In the genomic region with DNA sequence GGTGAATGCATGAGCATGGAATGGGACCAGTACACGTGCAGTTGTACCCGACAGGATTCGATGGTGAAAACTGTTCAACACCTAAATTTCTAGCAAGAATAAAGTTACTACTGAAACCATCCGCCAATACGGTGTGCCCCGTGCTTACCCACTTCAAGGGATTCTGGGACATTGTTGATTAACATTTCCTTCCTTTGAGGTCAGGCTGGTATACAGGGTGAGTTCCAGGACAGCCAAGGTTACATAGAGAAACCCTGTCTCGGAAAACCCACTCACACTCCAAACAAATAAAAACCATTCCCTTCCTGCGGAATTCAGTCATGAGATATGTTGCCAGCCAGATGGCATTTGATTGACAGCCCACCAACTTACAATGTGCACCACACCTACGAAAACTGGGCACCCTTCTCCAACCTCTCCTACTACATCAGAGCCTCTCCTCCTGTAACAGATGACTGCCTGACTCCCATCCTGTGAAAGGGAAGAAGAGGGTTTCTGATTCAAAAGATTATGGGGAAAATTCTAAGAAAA, we compare ENCODE assay signal across 9 mouse cellular contexts. TPM values are rescaled to one million over a fixed set of nuclear protein-coding genes. Genes with fewer than 3 reads are reported as not detected.
A peak's percentile ranks its signal among the peaks of the same experiment; 100 is the strongest.
DNase-seq lines count a peak whose midpoint lies in the region; ATAC-seq and TF ChIP-seq lines count a peak whose summit lies in the region.
"Had no signal": no experiment of that assay in that cellular context is flagged by ENCODE, and none has a peak within 500 bp of the region (broad histone marks: within the 10 kb centered on the region; RNA-seq: fewer than 3 reads in every experiment).

No protein-coding gene starts in this region.

- peak overlapping the region; percentile 98 for H3K4me3 ChIP-seq in heart, adult 2 months
- H3K4me3 ChIP-seq in hindbrain, embryonic 13.5 days, result peak overlapping the region; percentile 98
- H3K4me3 ChIP-seq in lung, adult 2 months (replicated peaks; ENCODE audit: extremely low read depth, low read depth, low read length), result peak overlapping the region; percentile 72
- peak overlapping the region; percentile 97 for H3K4me3 ChIP-seq in stomach, postnatal 0 days (ENCODE audit: low read depth, low read length)

- H3K9ac ChIP-seq in heart, adult 2 months (ENCODE audit: low read depth, low read length), result peak overlapping the region; percentile 76
- peak overlapping the region; percentile 96 for H3K9ac ChIP-seq in hindbrain, embryonic 13.5 days
- peak overlapping the region; percentile 95 for H3K9ac ChIP-seq in stomach, postnatal 0 days (ENCODE audit: low read length)

- H3K27me3 ChIP-seq in heart, adult 2 months (ENCODE audit: control insufficient read depth, insufficient read depth, low read length), result no peaks in the 10 kb centered on the region
- no peaks in the 10 kb centered on the region for H3K27me3 ChIP-seq in hindbrain, embryonic 13.5 days
- H3K27me3 ChIP-seq in stomach, postnatal 0 days (ENCODE audit: control insufficient read depth, insufficient read depth, low read length), result no peaks in the 10 kb centered on the region
- H3K27me3 ChIP-seq: Patski had no signal

- H3K9me3 ChIP-seq in hindbrain, embryonic 13.5 days, result no peaks in the 10 kb centered on the region
- no peaks in the 10 kb centered on the region for H3K9me3 ChIP-seq in stomach, postnatal 0 days (ENCODE audit: control insufficient read depth, low read length)

- peaks cover 5% of the 10 kb centered on the region for H3K79me2 ChIP-seq in heart, adult 2 months (replicated peaks; ENCODE audit: control insufficient read depth, insufficient read depth, low read length)

- intact Hi-C loops in heart, adult 2 months (cut with DNase I), result loop anchor here (1.0 to 2.0 kb wide), 3 partner anchors 20 to 42 kb away; partner anchors contain the start of genes Fam76a and Ppp1r8

- H3K4me1 ChIP-seq in heart, adult 2 months (ENCODE audit: control insufficient read depth, insufficient read depth, low read length), result peaks cover 6% of the 10 kb centered on the region; the same call in 1 of the 2 replicates
- peaks cover 35% of the 10 kb centered on the region for H3K4me1 ChIP-seq in hindbrain, embryonic 13.5 days (replicated peaks)
- peaks cover 2% of the 10 kb centered on the region; the same call in 1 of the 2 replicates for H3K4me1 ChIP-seq in lung, adult 2 months (ENCODE audit: control insufficient read depth, insufficient read depth, low read length)
- H3K4me1 ChIP-seq in stomach, postnatal 0 days (replicated peaks; ENCODE audit: control insufficient read depth, insufficient read depth), result no peaks in the 10 kb centered on the region

- H3K4me2 ChIP-seq in hindbrain, embryonic 13.5 days, result peak overlapping the region; percentile 85
- H3K4me2 ChIP-seq in stomach, postnatal 0 days (replicated peaks; ENCODE audit: low read depth), result peak overlapping the region; percentile 91

- no peak for TF ChIP-seq CTCF in heart, adult 2 months (IDR thresholded peaks at IDR 0.05)
- no peak for TF ChIP-seq CTCF in lung, adult 2 months (IDR thresholded peaks at IDR 0.05; ENCODE audit: insufficient read depth, low read length)
- no peak for TF ChIP-seq CTCF in stomach, postnatal 0 days (IDR thresholded peaks at IDR 0.05; ENCODE audit: low read depth)

- no peak for TF ChIP-seq POLR2A in heart, adult 2 months (IDR thresholded peaks at IDR 0.05; ENCODE audit: insufficient read depth, low read depth, low read length)
- TF ChIP-seq POLR2A in lung, adult 2 months (IDR thresholded peaks at IDR 0.05; ENCODE audit: borderline replicate concordance, extremely low read depth, low read depth, low read length), result no peak

- no peak for DNase-seq in heart, adult 2 months
- DNase-seq in heart, adult 9 months (ENCODE audit: low spot score in 2 of 2), result no peak
- peak; percentile 12 for DNase-seq in T-cell, adult 2 months (ENCODE audit: low spot score)
- no peak for DNase-seq in lung, adult 2 months
- DNase-seq in stomach, postnatal 0 days (ENCODE audit: low spot score), result no peak
- no peak for DNase-seq in spleen, postnatal 36 days (ENCODE audit: low spot score in 2 of 2)

- peak overlapping the region; percentile 87 for H3K27ac ChIP-seq in heart, adult 2 months
- H3K27ac ChIP-seq in hindbrain, embryonic 13.5 days, result peak overlapping the region; percentile 87
- H3K27ac ChIP-seq in stomach, postnatal 0 days (replicated peaks), result peak overlapping the region; percentile 95

- TF ChIP-seq EP300 in heart, adult 2 months (IDR thresholded peaks at IDR 0.05; ENCODE audit: insufficient read depth, low read depth, low read length), result no peak
- no peak for TF ChIP-seq EP300 in stomach, postnatal 0 days (optimal IDR thresholded peaks at IDR 0.05)

- 6% methylated on average over 9 of the region's 9 CpGs for WGBS in heart, adult 2 months
- WGBS in hindbrain, embryonic 13.5 days, result 14% methylated on average over 9 of the region's 9 CpGs
- 2% methylated on average over 9 of the region's 9 CpGs for WGBS in lung, adult 2 months
- WGBS in stomach, postnatal 0 days, result 5% methylated on average over 9 of the region's 9 CpGs

- peaks cover 7% of the 10 kb centered on the region for H3K36me3 ChIP-seq in heart, adult 2 months (ENCODE audit: control insufficient read depth, insufficient read depth, low read length)
- H3K36me3 ChIP-seq in hindbrain, embryonic 13.5 days, result peaks cover 6% of the 10 kb centered on the region
- no peaks in the 10 kb centered on the region for H3K36me3 ChIP-seq in stomach, postnatal 0 days (ENCODE audit: control insufficient read depth, insufficient read depth, low read length)

- ATAC-seq in hindbrain, embryonic 13.5 days (ENCODE audit: low FRiP score), result peak; percentile 22; the same call in 1 of the 2 replicates
- ATAC-seq in stomach, postnatal 0 days (ENCODE audit: low FRiP score, low TSS enrichment), result peak; percentile 14; the same call in 1 of the 2 replicates
- no peak for ATAC-seq in erythroid progenitor cell, adult 5-6 weeks (replicated peaks; ENCODE audit: low FRiP score, poor library complexity, severe bottlenecking)

RNA-seq across cellular contexts. Expression of gene Stx12, which starts 0.6 kb away (rescaled TPM):
- total RNA-seq in heart, adult 2 months (2021), result 10 to 100 TPM; 32.5 to 32.8 TPM
- 16.2 and 31.7 TPM in 2 replicates for polyA plus RNA-seq in heart, adult 2 months (2012; rRNA removed)
- polyA plus RNA-seq in hindbrain, embryonic 13.5 days (2015; fragmentation: Nextera tagmentation; extraction: Ambion mirVana), result 141 and 144 TPM in 2 replicates
- 22.0 and 28.3 TPM in 2 replicates for polyA plus RNA-seq in lung, adult 2 months (2012; rRNA removed)
- polyA plus RNA-seq in stomach, postnatal 0 days (2015; fragmentation: Nextera tagmentation; extraction: Ambion mirVana), result 56.4 and 56.7 TPM in 2 replicates
- 44.3 and 52.0 TPM in 2 replicates for total RNA-seq in erythroid progenitor cell, adult 5-6 weeks (2015; ENCODE audit: low replicate concordance)
- 44.1 and 55.1 TPM in 2 replicates for total RNA-seq in erythroid progenitor cell, adult 5-6 weeks (2017; ENCODE audit: low replicate concordance)

RNA-seq across cellular contexts. Expression of gene Fam76a, which starts 37.4 kb away (rescaled TPM):
- 10 to 100 TPM; 29.5 to 45.1 TPM for total RNA-seq in heart, adult 2 months (2021)
- polyA plus RNA-seq in heart, adult 2 months (2012; rRNA removed), result 13.3 and 16.3 TPM in 2 replicates
- polyA plus RNA-seq in hindbrain, embryonic 13.5 days (2015; fragmentation: Nextera tagmentation; extraction: Ambion mirVana), result 38.7 and 38.9 TPM in 2 replicates
- polyA plus RNA-seq in lung, adult 2 months (2012; rRNA removed), result 19.2 and 21.9 TPM in 2 replicates
- polyA plus RNA-seq in stomach, postnatal 0 days (2015; fragmentation: Nextera tagmentation; extraction: Ambion mirVana), result 33.3 and 34.3 TPM in 2 replicates
- total RNA-seq in erythroid progenitor cell, adult 5-6 weeks (2015; ENCODE audit: low replicate concordance), result 30.6 and 35.0 TPM in 2 replicates
- total RNA-seq in erythroid progenitor cell, adult 5-6 weeks (2017; ENCODE audit: low replicate concordance), result 41.3 and 67.4 TPM in 2 replicates

RNA-seq across cellular contexts. Expression of gene Ppp1r8, which starts 41.9 kb away (rescaled TPM):
- total RNA-seq in heart, adult 2 months (2021), result 10 to 100 TPM; 18.2 to 19.3 TPM
- 18.2 and 33.1 TPM in 2 replicates for polyA plus RNA-seq in heart, adult 2 months (2012; rRNA removed)
- 48.5 and 50.9 TPM in 2 replicates for polyA plus RNA-seq in hindbrain, embryonic 13.5 days (2015; fragmentation: Nextera tagmentation; extraction: Ambion mirVana)
- 20.9 and 29.9 TPM in 2 replicates for polyA plus RNA-seq in lung, adult 2 months (2012; rRNA removed)
- 18.7 and 18.9 TPM in 2 replicates for polyA plus RNA-seq in stomach, postnatal 0 days (2015; fragmentation: Nextera tagmentation; extraction: Ambion mirVana)
- 16.6 and 19.3 TPM in 2 replicates for total RNA-seq in erythroid progenitor cell, adult 5-6 weeks (2015; ENCODE audit: low replicate concordance)
- total RNA-seq in erythroid progenitor cell, adult 5-6 weeks (2017; ENCODE audit: low replicate concordance), result 24.5 and 36.2 TPM in 2 replicates
